Mouse (Mus musculus) ES-Bruce4 (cell line): ENCODE results near the gene Otub2.

Experiments
- EP300 ChIP-seq: IDR thresholded peaks from 2 replicates; pipeline ENCODE4 v1.6.1; 2011; ENCODE audit warnings: low read depth, low read length; ENCODE audit not compliant: insufficient read depth
- POLR2A ChIP-seq: IDR thresholded peaks from one replicate; pipeline ENCODE4 v1.8.1; 2011; ENCODE audit warnings: low read length; ENCODE audit not compliant: insufficient read depth

- TF ChIP-seq EP300 = no peak
- TF ChIP-seq POLR2A = no peak
These were observed 44.9 kb downstream of the Otub2 start for GRCm38 (mm10) chr12:103433430-103433829.
